Mouse (Mus musculus): ENCODE measurements around the gene Pdk4.
A peak's percentile ranks its signal among the peaks of the same experiment; 100 is the strongest.

Gene Pdk4

GRCm38 (mm10) chr6:5495961-5496853 is at the start of gene Pdk4:
Pdk4 (minus strand) TSS chr6:5496309.
- peak; percentile 87 for DNase-seq (ENCODE audit: low spot score)

DNA sequence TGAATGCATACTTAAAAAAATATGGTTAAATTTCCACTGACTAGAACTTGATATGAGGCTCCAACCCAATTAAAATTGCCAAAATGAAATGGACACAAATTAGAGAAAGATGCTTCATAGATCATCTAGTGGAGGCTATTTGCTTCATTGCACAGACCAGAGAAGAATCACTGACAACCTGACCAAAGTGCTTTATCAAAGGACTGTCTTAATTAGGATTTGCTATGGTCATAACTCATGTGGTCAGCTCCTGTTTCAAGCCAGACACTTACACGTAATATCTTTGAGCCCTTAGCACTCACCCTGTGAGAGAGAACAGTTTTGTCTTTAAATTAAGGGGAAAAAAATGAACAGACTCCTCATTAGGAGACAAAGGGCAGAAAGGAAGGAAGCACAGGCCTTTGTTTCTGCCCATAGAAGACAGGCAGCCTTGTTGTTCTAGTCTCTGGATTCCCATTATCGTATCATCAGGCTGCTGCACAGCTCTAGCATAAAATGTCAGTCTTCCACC is 41.8 kb upstream of the Pdk4 start:
- no peak for DNase-seq (ENCODE audit: low spot score)

DNA sequence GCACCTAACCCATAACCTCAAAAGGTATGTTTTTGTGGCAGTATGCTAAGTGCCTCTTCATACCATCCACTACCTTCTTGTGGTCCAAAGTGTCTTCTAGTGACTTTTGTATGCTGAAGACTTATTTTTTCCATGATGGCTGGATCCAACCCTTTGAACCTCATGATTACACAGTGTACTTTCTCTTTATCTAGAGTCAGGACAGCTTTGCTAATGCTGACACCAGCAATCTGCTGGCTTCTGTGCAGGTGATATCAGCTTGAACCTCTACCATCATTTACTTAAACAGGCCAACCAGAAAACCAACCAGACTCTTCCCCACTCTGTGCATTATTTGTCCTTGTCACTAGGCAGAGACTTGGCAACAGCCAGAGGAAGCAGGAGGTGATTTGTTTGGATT is 39.6 kb upstream of the Pdk4 start:
- DNase-seq (ENCODE audit: low spot score) = no peak

GRCm38 (mm10) chr6:5517091-5517490 is 21.0 kb upstream of the Pdk4 start:
- DNase-seq (ENCODE audit: low spot score) = no peak

- peak; percentile 45 for DNase-seq (ENCODE audit: low spot score)
Observed at GRCm38 (mm10) chr6:5509757-5510156, 13.6 kb upstream of the Pdk4 start.

- DNase-seq (ENCODE audit: low spot score) = peak; percentile 34
Observed at GRCm38 (mm10) chr6:5509303-5509702, 13.2 kb upstream of the Pdk4 start.

DNA sequence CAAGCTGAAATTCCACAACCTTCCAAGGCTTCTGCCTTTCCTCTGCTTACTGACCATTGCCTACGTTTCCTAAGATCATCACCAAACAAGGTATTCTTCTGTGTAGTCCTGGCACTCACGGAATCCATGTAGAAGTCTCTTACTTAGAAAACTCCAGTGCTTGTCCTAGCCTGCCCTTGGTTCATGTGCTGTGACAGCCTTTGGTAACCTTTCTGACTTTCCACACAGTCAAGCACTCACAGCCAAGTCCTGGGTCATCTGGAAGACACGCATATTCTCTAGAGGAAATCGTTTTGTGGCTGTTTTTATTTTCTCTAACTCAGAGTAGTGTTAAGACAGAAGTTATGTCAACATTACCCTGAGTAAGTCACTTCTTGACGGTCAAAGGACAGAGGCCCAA is 11.7 kb upstream of the Pdk4 start:
- DNase-seq (ENCODE audit: low spot score) = no peak

- DNase-seq (ENCODE audit: low spot score) = no peak
Observed at GRCm38 (mm10) chr6:5506271-5506670, 10.2 kb upstream of the Pdk4 start.

- DNase-seq (ENCODE audit: low spot score) = no peak
Observed at GRCm38 (mm10) chr6:5502810-5503209, 6.7 kb upstream of the Pdk4 start.

DNA sequence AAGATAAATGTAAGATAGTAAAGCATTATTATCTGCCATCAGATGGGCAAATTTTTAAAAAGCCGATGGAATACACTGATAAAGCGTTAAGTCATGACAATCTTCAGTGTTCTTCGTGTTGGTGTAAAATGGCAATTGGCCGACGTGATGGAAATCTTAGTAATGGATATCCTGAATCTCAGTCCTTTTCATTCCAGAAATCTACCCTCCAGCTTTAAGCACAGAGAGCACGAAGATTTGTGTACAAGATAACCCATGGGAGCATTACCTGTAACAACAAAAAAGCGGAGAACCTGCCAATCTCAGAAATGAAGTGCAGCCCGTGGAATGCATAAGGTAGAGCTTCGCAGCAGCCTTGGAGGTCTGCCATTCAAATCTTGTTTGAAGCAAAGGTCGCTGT is 5.4 kb upstream of the Pdk4 start:
- no peak for DNase-seq (ENCODE audit: low spot score)

DNA sequence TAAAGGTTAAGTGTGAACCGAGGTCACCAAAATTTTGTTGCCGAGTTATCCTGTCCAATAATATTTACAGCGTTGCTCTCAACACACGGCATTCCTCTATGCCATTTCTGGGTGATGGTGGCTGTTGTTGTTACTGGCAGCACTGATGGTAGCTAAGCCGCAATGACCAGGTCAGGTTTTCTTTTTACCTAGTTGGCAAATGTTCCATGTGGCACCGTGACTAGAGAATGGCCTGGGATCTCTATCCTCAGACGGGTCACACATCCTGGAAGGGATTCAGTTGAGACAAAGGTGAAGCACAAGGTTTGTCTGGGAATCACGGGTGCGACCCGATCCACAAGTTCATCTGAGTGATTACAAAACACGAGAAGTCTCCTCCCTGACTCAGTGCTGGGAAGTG is 2.6 kb upstream of the Pdk4 start:
- no peak for DNase-seq (ENCODE audit: low spot score)

- no peak for DNase-seq (ENCODE audit: low spot score)
Observed at GRCm38 (mm10) chr6:5496854-5497235, 736 bp upstream of the Pdk4 start.

GRCm38 (mm10) chr6:5485028-5485427 is 11.1 kb downstream of the Pdk4 start:
- DNase-seq (ENCODE audit: low spot score) = no peak

- DNase-seq (ENCODE audit: low spot score) = no peak
Observed at GRCm38 (mm10) chr6:5482270-5482783, 13.8 kb downstream of the Pdk4 start.

- no peak for DNase-seq (ENCODE audit: low spot score)
Observed at GRCm38 (mm10) chr6:5481066-5481465, 15.0 kb downstream of the Pdk4 start.

- no peak for DNase-seq (ENCODE audit: low spot score)
Observed at GRCm38 (mm10) chr6:5474021-5474420, 22.1 kb downstream of the Pdk4 start.

DNA sequence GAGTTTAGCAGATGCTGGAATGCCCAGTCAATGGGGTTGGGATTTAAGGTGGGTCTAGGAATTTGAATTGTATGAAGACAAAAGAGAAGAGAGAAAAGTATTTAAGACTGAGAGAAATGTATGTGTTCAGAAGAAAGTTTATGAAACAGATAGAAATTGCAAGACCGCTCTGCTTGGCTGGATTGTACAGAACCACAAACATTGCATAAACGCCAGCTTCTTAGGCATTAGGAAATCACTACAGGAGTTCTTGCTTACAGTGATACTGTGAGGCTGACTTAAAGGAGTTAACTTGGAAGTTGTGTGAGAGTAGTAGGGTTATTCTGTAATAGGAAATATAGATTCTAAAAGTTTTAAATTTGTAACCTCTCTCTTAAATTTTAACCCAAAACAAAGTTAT is 23.4 kb downstream of the Pdk4 start:
- no peak for DNase-seq (ENCODE audit: low spot score)

DNA sequence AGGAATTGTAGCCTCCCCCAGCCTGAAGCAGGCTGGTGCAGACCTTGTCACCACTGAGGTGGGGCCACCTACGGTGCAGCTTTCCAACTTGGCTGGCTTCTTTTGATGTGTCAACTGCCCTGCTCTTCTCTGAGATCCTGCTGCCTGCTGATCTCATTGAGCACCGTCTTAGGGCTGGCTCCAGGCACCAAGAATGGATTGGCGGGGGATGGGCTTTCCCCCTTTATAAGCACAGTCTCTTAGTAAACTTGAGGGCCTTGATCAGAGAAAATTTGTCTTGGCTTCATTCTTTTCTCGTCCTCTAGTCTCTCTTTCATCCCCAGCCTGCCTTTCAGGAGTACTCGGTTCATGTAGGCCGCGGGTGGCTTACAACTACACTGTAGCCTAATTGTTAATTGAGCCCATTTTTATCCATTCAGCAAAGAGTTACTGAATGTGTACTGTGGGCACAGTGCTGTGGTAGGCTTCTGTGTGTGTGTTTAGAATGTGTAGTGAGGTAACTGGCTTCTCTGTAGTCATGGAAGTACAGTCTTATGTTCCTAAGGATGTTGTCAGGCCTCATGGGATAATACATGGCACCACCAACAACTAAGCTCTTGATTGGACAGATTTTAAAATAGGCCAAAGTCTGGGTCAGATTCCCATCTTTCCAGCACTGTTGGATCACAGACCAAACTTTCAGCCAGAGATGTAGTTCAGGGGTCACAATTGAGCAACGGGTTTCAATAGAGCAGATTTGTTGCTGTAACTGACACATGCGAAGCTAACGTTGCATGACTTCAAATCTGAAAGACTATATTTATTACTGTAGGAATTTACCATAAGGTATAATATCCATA is 25.4 kb downstream of the Pdk4 start:
- DNase-seq (ENCODE audit: low spot score) = no peak

DNA sequence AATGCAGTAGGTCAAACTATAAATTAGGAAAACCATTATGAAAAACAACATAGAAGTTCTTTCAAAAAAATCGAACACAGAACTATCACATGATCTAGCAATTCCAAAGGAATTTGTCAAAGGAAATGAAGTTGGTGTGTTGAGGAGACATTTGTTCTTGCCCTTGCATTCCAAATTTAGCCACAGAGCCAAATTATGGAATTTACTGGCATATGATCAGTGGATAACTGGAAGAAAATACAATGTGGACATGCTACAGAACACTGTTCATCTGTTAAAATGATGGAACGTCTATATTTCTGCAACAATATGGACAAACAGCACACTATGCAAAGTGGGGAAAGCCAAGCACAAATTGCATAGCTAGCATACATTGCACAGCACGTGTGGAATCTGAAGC is 40.3 kb downstream of the Pdk4 start:
- no peak for DNase-seq (ENCODE audit: low spot score)

DNA sequence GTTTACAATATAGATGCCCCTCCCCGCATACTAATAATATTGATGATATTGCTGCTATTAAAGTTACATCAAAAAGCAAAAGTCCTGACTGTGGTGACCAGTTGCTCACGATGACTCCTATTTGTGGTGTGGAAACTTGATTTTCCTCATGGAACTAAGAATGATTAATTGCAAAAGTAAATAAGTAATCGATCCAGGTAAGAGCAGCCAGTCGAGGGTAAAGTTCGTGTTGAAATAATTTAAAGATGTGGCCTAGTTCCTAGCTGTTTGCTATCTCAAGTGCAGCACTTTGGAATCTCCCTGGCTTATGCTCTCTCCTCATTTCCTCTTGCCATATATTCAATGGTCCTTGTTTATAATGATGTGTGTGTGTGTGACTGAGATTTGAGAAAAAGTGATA is 46.2 kb downstream of the Pdk4 start:
- no peak for DNase-seq (ENCODE audit: low spot score)

DNA sequence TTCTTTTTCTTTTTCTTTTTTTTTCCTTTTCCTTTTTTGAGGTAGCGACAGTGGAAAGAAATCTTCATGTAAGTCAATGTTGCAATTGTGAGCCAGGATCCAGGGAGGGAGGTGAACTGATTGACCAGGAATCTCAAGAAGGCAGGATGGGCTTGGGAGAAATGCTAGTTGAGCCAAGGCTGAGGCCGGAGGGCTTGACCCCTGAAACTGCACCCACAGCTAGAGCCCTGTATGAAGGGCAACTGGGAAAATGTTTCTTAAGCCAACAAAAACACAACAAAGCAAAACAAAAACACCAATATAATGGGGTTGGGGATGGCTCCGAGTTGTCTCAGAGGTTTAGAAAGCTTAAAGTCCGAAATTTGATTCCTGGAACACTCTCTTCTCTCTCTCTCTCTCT is 47.7 kb downstream of the Pdk4 start:
- no peak for DNase-seq (ENCODE audit: low spot score)

GRCm38 (mm10) chr6:5447546-5447945 is 48.6 kb downstream of the Pdk4 start:
- DNase-seq (ENCODE audit: low spot score) = no peak

DNA sequence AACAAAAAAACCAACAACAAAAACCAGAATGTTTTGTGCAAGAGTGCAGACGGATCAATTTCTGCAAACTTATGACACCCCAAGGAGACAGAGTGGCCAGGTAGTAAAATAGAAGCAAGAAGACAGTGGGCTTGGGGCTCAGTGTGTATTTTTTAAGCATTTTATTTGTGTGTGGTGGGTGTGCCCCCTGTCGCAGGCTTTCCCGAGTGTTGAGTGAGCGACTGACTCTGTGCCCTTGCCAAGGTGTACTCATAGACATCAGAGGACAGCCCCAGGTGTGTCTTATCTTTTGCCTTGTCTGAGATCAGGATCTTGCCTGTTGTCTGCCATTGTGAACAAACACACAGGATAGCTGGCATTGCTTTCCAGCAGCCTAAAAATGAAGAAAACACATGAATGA is 49.1 kb downstream of the Pdk4 start:
- no peak for DNase-seq (ENCODE audit: low spot score)
